ENCODE assay signal across 10 mouse cellular contexts in the genomic region with DNA sequence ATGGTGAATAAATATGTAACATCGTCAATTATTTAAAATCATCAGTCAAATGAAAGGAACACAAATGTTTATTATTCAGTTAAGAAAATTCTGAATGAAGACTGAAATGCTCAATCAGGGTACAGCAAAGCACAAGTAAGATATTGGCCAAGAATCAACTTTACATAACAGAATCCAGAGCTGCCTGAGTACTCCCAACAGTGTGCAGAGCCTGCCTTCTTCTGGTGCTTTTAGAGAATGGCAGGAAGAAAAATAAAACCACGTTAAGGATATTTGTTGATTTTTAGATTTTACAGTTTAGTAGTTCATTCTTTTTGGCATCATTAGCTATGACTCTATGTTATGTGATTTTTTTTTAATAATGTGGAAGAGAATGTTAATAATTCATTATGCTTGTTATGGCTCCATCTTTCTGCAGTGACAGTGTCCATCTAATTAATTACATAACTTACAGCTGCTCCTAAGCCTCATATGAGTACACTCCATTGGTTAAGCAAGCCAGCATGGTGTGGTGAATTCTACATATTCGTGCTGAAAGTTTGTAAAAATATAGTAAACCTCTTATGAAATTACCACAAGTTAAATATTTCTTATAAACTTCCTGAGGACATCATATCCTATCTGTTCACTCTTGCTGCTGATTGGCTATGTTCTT.
DNase-seq lines count a peak whose midpoint lies in the region; ATAC-seq and TF ChIP-seq lines count a peak whose summit lies in the region.
"Had no signal": no experiment of that assay in that cellular context is flagged by ENCODE, and none has a peak within 500 bp of the region (broad histone marks: within the 10 kb centered on the region; RNA-seq: fewer than 3 reads in every experiment).

No protein-coding gene starts in this region.

- H3K4me3 ChIP-seq in limb, embryonic 12.5 days (replicated peaks): no peak overlapping the region
- H3K4me3 ChIP-seq in limb, embryonic 10.5 days: no peak overlapping the region
- H3K4me3 ChIP-seq in forebrain, postnatal 0 days (ENCODE audit: low read depth, low read length): no peak overlapping the region
- no peak overlapping the region for H3K4me3 ChIP-seq in thymus, adult 2 months (ENCODE audit: control insufficient read depth, insufficient read depth, low read length)
- H3K4me3 ChIP-seq: heart, embryonic 12.5 days had no signal

- H3K27me3 ChIP-seq in limb, embryonic 12.5 days: no peaks in the 10 kb centered on the region
- H3K27me3 ChIP-seq in limb, embryonic 10.5 days (ENCODE audit: low read depth, poor library complexity, severe bottlenecking): no peaks in the 10 kb centered on the region
- no peaks in the 10 kb centered on the region for H3K27me3 ChIP-seq in forebrain, postnatal 0 days (ENCODE audit: insufficient read depth, low read length)
- H3K27me3 ChIP-seq in thymus, adult 2 months (ENCODE audit: control insufficient read depth, insufficient read depth, low read length): no peaks in the 10 kb centered on the region
- H3K27me3 ChIP-seq: heart, embryonic 12.5 days had no signal

- no peak for TF ChIP-seq POLR2A in thymus, adult 2 months (IDR thresholded peaks at IDR 0.05; ENCODE audit: control insufficient read depth, extremely low read depth, insufficient read depth, low read length, poor library complexity)

- H3K9ac ChIP-seq in limb, embryonic 12.5 days (replicated peaks): no peak overlapping the region
- no peak overlapping the region for H3K9ac ChIP-seq in forebrain, postnatal 0 days
- H3K9ac ChIP-seq: heart, embryonic 12.5 days; liver, embryonic 14.5 days had no signal

- H3K27ac ChIP-seq in limb, embryonic 12.5 days: no peak overlapping the region
- no peak overlapping the region for H3K27ac ChIP-seq in limb, embryonic 10.5 days
- no peak overlapping the region for H3K27ac ChIP-seq in forebrain, postnatal 0 days (ENCODE audit: low read depth, low read length)
- no peak overlapping the region for H3K27ac ChIP-seq in thymus, adult 2 months (ENCODE audit: control insufficient read depth, insufficient read depth, low read length)
- H3K27ac ChIP-seq: liver, embryonic 14.5 days had no signal

- WGBS in limb, embryonic 12.5 days: 54% methylated on average over 3 of the region's 3 CpGs
- 68% methylated on average over 3 of the region's 3 CpGs for WGBS in limb, embryonic 10.5 days
- 52% methylated on average over 3 of the region's 3 CpGs for WGBS in forebrain, postnatal 0 days
- 46% methylated on average over 3 of the region's 3 CpGs for WGBS in thymus, adult 2 months

- no peak overlapping the region for H3K4me2 ChIP-seq in limb, embryonic 12.5 days
- no peak overlapping the region for H3K4me2 ChIP-seq in forebrain, postnatal 0 days (ENCODE audit: low read depth)
- H3K4me2 ChIP-seq: heart, embryonic 12.5 days had no signal

- DNase-seq in cerebellum, postnatal 14 days: peak; percentile 25 to 31
- no peak for DNase-seq in cerebellum, adult 8-10 months
- DNase-seq in limb, embryonic 10.5 days (ENCODE audit: low spot score): no peak
- DNase-seq in forebrain, postnatal 0 days: peak; percentile 78
- peak; percentile 36 for DNase-seq in retina, adult 2 months (ENCODE audit: low read depth, low spot score)
- DNase-seq in gastrocnemius, postnatal 36 days: no peak
- no peak for DNase-seq in thymus, adult 2 months

- no peaks in the 10 kb centered on the region for H3K4me1 ChIP-seq in limb, embryonic 12.5 days (replicated peaks)
- no peaks in the 10 kb centered on the region for H3K4me1 ChIP-seq in limb, embryonic 10.5 days
- no peaks in the 10 kb centered on the region for H3K4me1 ChIP-seq in forebrain, postnatal 0 days (ENCODE audit: insufficient read depth)
- H3K4me1 ChIP-seq in thymus, adult 2 months (replicated peaks; ENCODE audit: control insufficient read depth, insufficient read depth, low read length): no peaks in the 10 kb centered on the region
- H3K4me1 ChIP-seq: heart, embryonic 12.5 days had no signal

- no peaks in the 10 kb centered on the region for H3K9me3 ChIP-seq in limb, embryonic 12.5 days
- no peaks in the 10 kb centered on the region for H3K9me3 ChIP-seq in limb, embryonic 10.5 days (replicated peaks)
- no peaks in the 10 kb centered on the region for H3K9me3 ChIP-seq in forebrain, postnatal 0 days (ENCODE audit: low read length)
- H3K9me3 ChIP-seq: heart, embryonic 12.5 days had no signal

- intact Hi-C loops in gastrocnemius, postnatal 36 days (cut with DNase I): no loop called here

- peak; percentile 93 for TF ChIP-seq CTCF in forebrain, postnatal 0 days (IDR thresholded peaks at IDR 0.05; ENCODE audit: low read depth)
- TF ChIP-seq CTCF in thymus, adult 2 months (IDR thresholded peaks at IDR 0.05; ENCODE audit: borderline replicate concordance, control insufficient read depth, extremely low read depth, insufficient read depth, low read length, poor library complexity): no peak

- ATAC-seq in limb, embryonic 12.5 days (ENCODE audit: insufficient number of reproducible peaks, insufficient read depth, low FRiP score, low TSS enrichment, low read depth): peak; percentile 56; the same call in 1 of the 2 replicates
- ATAC-seq in forebrain, postnatal 0 days: peak; percentile 93

- no peaks in the 10 kb centered on the region for H3K36me3 ChIP-seq in limb, embryonic 12.5 days
- no peaks in the 10 kb centered on the region for H3K36me3 ChIP-seq in limb, embryonic 10.5 days
- H3K36me3 ChIP-seq in forebrain, postnatal 0 days (ENCODE audit: insufficient read depth): no peaks in the 10 kb centered on the region
- H3K36me3 ChIP-seq in thymus, adult 2 months (ENCODE audit: control insufficient read depth, insufficient read depth, low read length): no peaks in the 10 kb centered on the region
- H3K36me3 ChIP-seq: heart, embryonic 12.5 days had no signal

Comparison
In these comparisons a context has a peak if more than half of its experiments do, and no peak if none do; other contexts are left out.
1. DNase-seq: peak in cerebellum, postnatal 14 days (2 of 2), forebrain, postnatal 0 days (single experiment) and retina, adult 2 months (single experiment); none in cerebellum, adult 8-10 months (single experiment), limb, embryonic 10.5 days (single experiment), gastrocnemius, postnatal 36 days (0 of 2) and thymus, adult 2 months (single experiment).